ENCODE assay signal across 16 mouse cellular contexts in the genomic region with DNA sequence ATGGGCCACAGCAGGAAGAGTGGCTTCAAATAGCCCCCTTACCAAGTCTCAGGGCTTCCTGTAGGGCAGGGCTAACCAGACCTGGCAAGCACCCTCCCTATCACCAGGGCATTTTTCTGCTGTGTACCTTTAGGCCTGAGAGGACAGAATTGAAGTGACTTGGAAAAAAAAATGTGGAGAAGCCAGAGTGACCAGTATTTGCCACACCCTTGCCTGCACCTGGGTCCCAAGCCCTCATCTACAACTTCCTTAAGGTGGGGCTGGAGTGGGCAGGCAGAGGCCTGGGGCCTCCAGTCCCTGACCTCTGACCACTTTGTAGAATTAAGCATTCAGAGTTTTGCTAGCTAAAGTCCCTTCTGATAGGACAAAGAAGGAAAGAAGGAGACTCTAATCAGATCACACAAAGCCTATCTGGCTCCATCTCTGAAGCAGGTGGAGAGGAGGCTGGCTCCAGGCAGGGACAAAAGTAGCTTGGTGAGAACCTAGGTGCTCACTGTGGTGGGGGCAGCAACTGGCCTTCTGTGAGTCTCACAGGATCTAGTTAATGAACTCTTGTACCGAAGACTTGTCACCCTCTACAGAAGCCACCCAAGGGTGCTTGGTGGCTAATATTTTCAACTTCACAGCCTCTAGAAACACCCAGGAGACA. TPM values are rescaled to one million over a fixed set of nuclear protein-coding genes. Genes with fewer than 3 reads are reported as not detected.
DNase-seq lines count a peak whose midpoint lies in the region; ATAC-seq and TF ChIP-seq lines count a peak whose summit lies in the region.
"Had no signal": no experiment of that assay in that cellular context is flagged by ENCODE, and none has a peak within 500 bp of the region (broad histone marks: within the 10 kb centered on the region; RNA-seq: fewer than 3 reads in every experiment).

No protein-coding gene starts in this region.

- H3K4me2 ChIP-seq in kidney, embryonic 15.5 days: no peak overlapping the region
- peak overlapping the region; percentile 16; the same call in 1 of the 2 replicates for H3K4me2 ChIP-seq in CH12.LX (ENCODE audit: insufficient read depth, low read depth, poor library complexity, severe bottlenecking)
- no peak overlapping the region for H3K4me2 ChIP-seq in intestine, embryonic 15.5 days (replicated peaks)
- H3K4me2 ChIP-seq: heart, embryonic 12.5 days; neural tube, embryonic 13.5 days had no signal

- peak overlapping the region; percentile 64 for H3K27ac ChIP-seq in kidney, embryonic 15.5 days
- H3K27ac ChIP-seq in CH12.LX (ENCODE audit: insufficient read depth, low read depth): peak overlapping the region; percentile 70; the same call in 1 of the 2 replicates
- H3K27ac ChIP-seq in intestine, embryonic 15.5 days: peak overlapping the region; percentile 67
- H3K27ac ChIP-seq: limb, embryonic 10.5 days; neural tube, embryonic 13.5 days had no signal

- no peaks in the 10 kb centered on the region for H3K79me2 ChIP-seq in CH12.LX (replicated peaks; ENCODE audit: control insufficient read depth, extremely low read depth, insufficient read depth, poor library complexity, severe bottlenecking)

- TF ChIP-seq CTCF in CH12.LX (conservative IDR thresholded peaks at IDR 0.05 in 1 of 2, IDR thresholded peaks at IDR 0.05 in 1 of 2; ENCODE audit: low read depth in 2 of 2, low read length in 2 of 2): no peak

- H3K4me3 ChIP-seq in kidney, embryonic 15.5 days (replicated peaks): no peak overlapping the region
- no peak overlapping the region for H3K4me3 ChIP-seq in CH12.LX (replicated peaks in 1 of 3; ENCODE audit: low read depth in 2 of 3, low read length in 2 of 3, poor library complexity in 1 of 3)
- H3K4me3 ChIP-seq in intestine, embryonic 15.5 days (replicated peaks): no peak overlapping the region
- H3K4me3 ChIP-seq: heart, embryonic 12.5 days; limb, embryonic 10.5 days; neural tube, embryonic 13.5 days had no signal

- dilution Hi-C loops in CH12.LX (cut with MboI; ENCODE audit: extremely low pct_ligation_motif_present, extremely low pct_unique_long_range_greater_than_20kb, low sequenced_read_pairs): no loop called here

- in situ Hi-C loops in CH12.LX (cut with MboI; ENCODE audit: low pct_ligation_motif_present, low pct_unique_long_range_greater_than_20kb, low sequenced_read_pairs): no loop called here

- no peak for TF ChIP-seq RAD21 in CH12.LX (IDR thresholded peaks at IDR 0.05; ENCODE audit: low read depth, low read length)

- DNase-seq in kidney, adult 11 months: no peak
- DNase-seq in CH12.LX (ENCODE audit: extremely low read depth) (no peak), MN1 (ENCODE audit: low spot score) (no peak)
- DNase-seq in lung, postnatal 14 days: peak; percentile 10
- no peak for DNase-seq in adrenal gland, postnatal 14 days
- no peak for DNase-seq in cerebellum, postnatal 14 days
- DNase-seq: cerebellum, adult 11 months; embryo, embryonic 11 days; gastrocnemius, postnatal 25 days; layer of hippocampus, adult 9-11 months had no signal

- peaks cover 20% of the 10 kb centered on the region for H3K4me1 ChIP-seq in kidney, embryonic 15.5 days
- H3K4me1 ChIP-seq in CH12.LX (ENCODE audit: control insufficient read depth in 1 of 2, insufficient read depth in 2 of 2): peaks cover 48 to 58% of the 10 kb centered on the region in 2 experiments
- H3K4me1 ChIP-seq in intestine, embryonic 15.5 days (replicated peaks): peaks cover 15% of the 10 kb centered on the region
- H3K4me1 ChIP-seq: neural tube, embryonic 13.5 days had no signal

- no peaks in the 10 kb centered on the region for H3K9me3 ChIP-seq in kidney, embryonic 15.5 days (replicated peaks)
- H3K9me3 ChIP-seq in CH12.LX (replicated peaks; ENCODE audit: low read length): no peaks in the 10 kb centered on the region
- no peaks in the 10 kb centered on the region for H3K9me3 ChIP-seq in intestine, embryonic 15.5 days
- H3K9me3 ChIP-seq: G1E; heart, embryonic 12.5 days; limb, embryonic 10.5 days; neural tube, embryonic 13.5 days had no signal

- no peak for TF ChIP-seq EP300 in CH12.LX (IDR thresholded peaks at IDR 0.05; ENCODE audit: low read length)

- TF ChIP-seq POLR2A in CH12.LX (IDR thresholded peaks at IDR 0.05; ENCODE audit: low read depth, low read length): no peak

- ATAC-seq in kidney, embryonic 15.5 days (replicated peaks; ENCODE audit: low FRiP score): 0 out of 2 replicates have a peak, but pooled peaks have one; percentile 25
- peak; percentile 93 for ATAC-seq in intestine, embryonic 15.5 days

- no peak overlapping the region for H3K9ac ChIP-seq in kidney, embryonic 15.5 days
- peak overlapping the region; percentile 0 for H3K9ac ChIP-seq in CH12.LX (ENCODE audit: insufficient read depth, low read depth)
- no peak overlapping the region for H3K9ac ChIP-seq in intestine, embryonic 15.5 days
- H3K9ac ChIP-seq: heart, embryonic 12.5 days; neural tube, embryonic 13.5 days had no signal

- H3K27me3 ChIP-seq in kidney, embryonic 15.5 days: no peaks in the 10 kb centered on the region
- H3K27me3 ChIP-seq in CH12.LX (replicated peaks): no peaks in the 10 kb centered on the region
- H3K27me3 ChIP-seq in intestine, embryonic 15.5 days (replicated peaks): no peaks in the 10 kb centered on the region
- H3K27me3 ChIP-seq: heart, embryonic 12.5 days; neural tube, embryonic 13.5 days had no signal

- WGBS in kidney, embryonic 15.5 days: 85% methylated on average over 1 of the region's 1 CpGs
- 78% methylated on average over 1 of the region's 1 CpGs for WGBS in intestine, embryonic 15.5 days

- peaks cover 7% of the 10 kb centered on the region; the same call in 1 of the 2 replicates for H3K36me3 ChIP-seq in kidney, embryonic 15.5 days
- H3K36me3 ChIP-seq in CH12.LX (replicated peaks in 1 of 2; ENCODE audit: control insufficient read depth in 1 of 2, insufficient read depth in 1 of 2, low read length in 1 of 2): peaks cover 0 to 10% of the 10 kb centered on the region in 2 experiments
- H3K36me3 ChIP-seq in intestine, embryonic 15.5 days: no peaks in the 10 kb centered on the region
- H3K36me3 ChIP-seq: G1E; heart, embryonic 12.5 days; limb, embryonic 10.5 days; neural tube, embryonic 13.5 days had no signal

TF ChIP-seq in CH12.LX, 34 proteins besides CTCF, POLR2A, EP300 and RAD21:
- TF ChIP-seq KAT2A (IDR thresholded peaks at IDR 0.05; ENCODE audit: insufficient replicate concordance, low read length) (no peak), TCF12 (IDR thresholded peaks at IDR 0.05; ENCODE audit: low read depth, low read length) (no peak), UBTF (IDR thresholded peaks at IDR 0.05; ENCODE audit: low read depth, low read length) (no peak), E2F4 (IDR thresholded peaks at IDR 0.05; ENCODE audit: insufficient replicate concordance, low read depth, low read length) (no peak), BHLHE40 (IDR thresholded peaks at IDR 0.05; ENCODE audit: low read depth, low read length) (no peak), JUN (IDR thresholded peaks at IDR 0.05; ENCODE audit: insufficient read depth, low read depth, low read length) (no peak), ZMIZ1 (IDR thresholded peaks at IDR 0.05; ENCODE audit: low read depth, low read length) (no peak), SMC3 (IDR thresholded peaks at IDR 0.05; ENCODE audit: low read depth, low read length) (no peak), SIN3A (IDR thresholded peaks at IDR 0.05; ENCODE audit: low read length) (no peak), NRF1 (IDR thresholded peaks at IDR 0.05; ENCODE audit: low read depth, low read length) (no peak), MYC (IDR thresholded peaks at IDR 0.05; ENCODE audit: low read depth, low read length) (no peak), HCFC1 (IDR thresholded peaks at IDR 0.05; ENCODE audit: low read depth, low read length) (no peak), NELFE (IDR thresholded peaks at IDR 0.05; ENCODE audit: low read depth, low read length) (no peak), ZKSCAN1 (IDR thresholded peaks at IDR 0.05; ENCODE audit: borderline replicate concordance, low read depth, low read length) (no peak)

RNA-seq across cellular contexts. Expression of a gene that starts 13.5 kb away (rescaled TPM):
- polyA plus RNA-seq in kidney, embryonic 15.5 days (2015; fragmentation: Nextera tagmentation; extraction: Ambion mirVana): 123 and 127 TPM in 2 replicates
- total RNA-seq in CH12.LX (2012; rRNA removed) (50.6 and 71.5 TPM in 2 replicates), CH12.LX (2014; rRNA removed) (87.3 and 96.2 TPM in 2 replicates)
- 125 and 133 TPM in 2 replicates for polyA plus RNA-seq in CH12.LX (2012; ENCODE audit: insufficient read length, low read depth)
- polyA plus RNA-seq in intestine, embryonic 15.5 days (2015; fragmentation: Nextera tagmentation; extraction: Ambion mirVana): 83.2 and 92.6 TPM in 2 replicates
- 25.6 and 26.2 TPM in 2 replicates for total RNA-seq in adrenal gland, postnatal 14 days (2021)

RNA-seq across cellular contexts. Expression of a gene that starts 45.7 kb away (rescaled TPM):
- 1,379 and 1,393 TPM in 2 replicates for polyA plus RNA-seq in kidney, embryonic 15.5 days (2015; fragmentation: Nextera tagmentation; extraction: Ambion mirVana)
- total RNA-seq in CH12.LX (2012; rRNA removed) (12,233 and 13,782 TPM in 2 replicates), CH12.LX (2014; rRNA removed) (6,472 and 7,835 TPM in 2 replicates)
- polyA plus RNA-seq in CH12.LX (2012; ENCODE audit: insufficient read length, low read depth): 4,797 and 6,276 TPM in 2 replicates
- 1,374 and 1,471 TPM in 2 replicates for polyA plus RNA-seq in intestine, embryonic 15.5 days (2015; fragmentation: Nextera tagmentation; extraction: Ambion mirVana)
- total RNA-seq in adrenal gland, postnatal 14 days (2021): 1,575 and 2,047 TPM in 2 replicates
